Mouse (Mus musculus): ENCODE measurements around the gene 1110032F04Rik.

1110032F04Rik gene

DNA sequence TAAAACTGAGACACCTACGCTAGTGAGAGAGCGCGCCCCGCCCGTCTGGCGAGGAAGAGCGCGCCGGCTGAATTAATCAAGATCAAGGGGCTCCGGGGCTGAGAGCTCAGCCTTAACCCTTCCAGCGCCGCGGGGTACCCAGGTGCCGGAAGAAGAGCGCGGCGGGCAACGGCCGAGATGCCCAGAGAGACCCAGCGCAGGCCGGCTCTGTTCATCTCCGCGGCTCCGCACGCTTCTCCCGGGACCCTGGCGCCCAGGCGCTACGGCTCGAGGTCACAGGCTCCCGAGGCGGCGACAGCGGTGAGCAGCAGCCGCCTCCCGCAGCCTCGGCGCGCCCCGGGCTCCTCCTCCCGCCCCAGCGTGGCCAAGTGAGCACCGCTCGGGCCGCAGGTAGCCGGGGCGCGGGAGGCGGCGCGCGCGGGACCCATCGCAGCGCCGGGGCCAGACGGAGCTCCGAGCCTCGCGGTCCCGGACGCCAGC is at the start of gene 1110032F04Rik:
TSS of gene 1110032F04Rik (plus strand) at position 376 of the 480 bp plus-strand sequence.
- Histone ChIP-seq H3K27me3 (ENCODE audit: control insufficient read depth, insufficient read depth, low read length, poor library complexity, severe bottlenecking) (no peaks in the 10 kb centered on the region), H3K36me3 (ENCODE audit: control insufficient read depth, insufficient read depth, low read length, poor library complexity, severe bottlenecking) (no peaks in the 10 kb centered on the region)
- no peak for DNase-seq (ENCODE audit: low read depth, low spot score)

DNA sequence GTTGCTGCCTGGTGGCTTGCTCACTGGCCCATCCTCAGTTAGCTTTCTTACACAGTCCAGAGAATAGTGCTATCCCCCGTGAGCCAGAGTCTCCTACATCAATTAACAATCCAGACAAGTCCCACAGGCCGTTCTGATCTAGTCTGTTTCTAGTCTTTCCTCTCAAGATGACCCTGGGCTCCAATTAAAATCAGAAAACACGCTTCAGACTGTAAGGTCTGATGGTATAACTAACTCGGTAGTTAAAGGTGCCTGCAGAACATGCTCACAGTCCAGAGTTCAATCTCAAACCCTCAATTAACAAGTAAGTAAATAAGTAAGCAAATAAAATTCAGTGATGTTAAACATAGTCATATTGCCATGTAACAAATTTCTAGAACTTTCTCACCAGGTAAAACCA is 48.0 kb upstream of the 1110032F04Rik start:
- DNase-seq (ENCODE audit: low read depth, low spot score): no peak
- H3K27me3 ChIP-seq (ENCODE audit: control insufficient read depth, insufficient read depth, low read length, poor library complexity, severe bottlenecking): no peaks in the 10 kb centered on the region

GRCm38 (mm10) chr3:68821926-68822341 is 47.5 kb upstream of the 1110032F04Rik start:
- no peaks in the 10 kb centered on the region for H3K36me3 ChIP-seq (ENCODE audit: control insufficient read depth, insufficient read depth, low read length, poor library complexity, severe bottlenecking)
- H3K27me3 ChIP-seq (ENCODE audit: control insufficient read depth, insufficient read depth, low read length, poor library complexity, severe bottlenecking): no peaks in the 10 kb centered on the region
- DNase-seq (ENCODE audit: low read depth, low spot score): no peak

More for the DNA sequence above, 48.0 kb upstream of the 1110032F04Rik start:
- no peaks in the 10 kb centered on the region for H3K36me3 ChIP-seq (ENCODE audit: control insufficient read depth, insufficient read depth, low read length, poor library complexity, severe bottlenecking)

- no peaks in the 10 kb centered on the region for H3K36me3 ChIP-seq (ENCODE audit: control insufficient read depth, insufficient read depth, low read length, poor library complexity, severe bottlenecking)
- no peaks in the 10 kb centered on the region for H3K27me3 ChIP-seq (ENCODE audit: control insufficient read depth, insufficient read depth, low read length, poor library complexity, severe bottlenecking)
- DNase-seq (ENCODE audit: low read depth, low spot score): no peak
Observed at GRCm38 (mm10) chr3:68823876-68824764, 45.3 kb upstream of the 1110032F04Rik start.

DNA sequence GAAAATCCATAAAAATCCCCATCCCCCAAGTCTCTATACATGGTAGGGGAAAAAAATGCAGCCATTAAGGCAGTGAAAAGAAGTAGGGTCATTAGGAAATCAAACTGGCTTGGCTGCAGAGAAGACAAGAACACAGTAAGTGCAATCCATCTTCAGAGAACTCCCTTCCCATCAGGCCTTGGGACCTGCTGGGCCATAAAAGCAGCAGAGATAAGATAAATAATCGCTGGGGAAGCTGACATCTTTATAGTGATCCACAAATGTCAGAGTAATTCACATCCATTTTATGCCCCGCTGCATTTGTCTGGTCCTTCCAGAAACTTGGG is 44.7 kb upstream of the 1110032F04Rik start:
- no peaks in the 10 kb centered on the region for H3K36me3 ChIP-seq (ENCODE audit: control insufficient read depth, insufficient read depth, low read length, poor library complexity, severe bottlenecking)
- DNase-seq (ENCODE audit: low read depth, low spot score): no peak
- H3K27me3 ChIP-seq (ENCODE audit: control insufficient read depth, insufficient read depth, low read length, poor library complexity, severe bottlenecking): no peaks in the 10 kb centered on the region

- Histone ChIP-seq H3K27me3 (ENCODE audit: control insufficient read depth, insufficient read depth, low read length, poor library complexity, severe bottlenecking) (no peaks in the 10 kb centered on the region), H3K36me3 (ENCODE audit: control insufficient read depth, insufficient read depth, low read length, poor library complexity, severe bottlenecking) (no peaks in the 10 kb centered on the region)
- no peak for DNase-seq (ENCODE audit: low read depth, low spot score)
Observed at GRCm38 (mm10) chr3:68825151-68825550, 44.2 kb upstream of the 1110032F04Rik start.

DNA sequence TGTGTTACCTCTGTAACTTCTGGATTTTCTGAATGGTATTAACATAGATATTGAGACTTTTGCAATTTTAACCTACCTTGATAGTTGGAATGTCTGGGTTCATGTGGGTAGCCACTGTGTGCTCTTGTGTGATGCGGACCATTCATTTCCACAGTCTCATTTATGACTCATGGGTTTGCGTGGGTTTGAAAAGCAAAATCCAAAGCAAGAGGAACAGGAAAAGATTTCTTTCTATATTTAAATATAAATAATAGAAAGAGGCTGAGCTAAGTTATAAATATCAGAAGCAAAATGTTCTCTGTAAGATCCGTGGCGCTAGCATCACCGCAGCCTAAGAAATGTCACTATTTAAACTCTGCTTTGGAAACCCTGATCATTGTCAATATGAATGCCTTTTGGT is 41.7 kb upstream of the 1110032F04Rik start:
- H3K27me3 ChIP-seq (ENCODE audit: control insufficient read depth, insufficient read depth, low read length, poor library complexity, severe bottlenecking): no peaks in the 10 kb centered on the region
- no peaks in the 10 kb centered on the region for H3K36me3 ChIP-seq (ENCODE audit: control insufficient read depth, insufficient read depth, low read length, poor library complexity, severe bottlenecking)
- no peak for DNase-seq (ENCODE audit: low read depth, low spot score)

- DNase-seq (ENCODE audit: low read depth, low spot score): no peak
Observed at GRCm38 (mm10) chr3:68829944-68830343, 39.4 kb upstream of the 1110032F04Rik start.

GRCm38 (mm10) chr3:68836857-68837499 is 32.4 kb upstream of the 1110032F04Rik start:
- DNase-seq (ENCODE audit: low read depth, low spot score): no peak
- H3K27me3 ChIP-seq (ENCODE audit: control insufficient read depth, insufficient read depth, low read length, poor library complexity, severe bottlenecking): no peaks in the 10 kb centered on the region
- no peaks in the 10 kb centered on the region for H3K36me3 ChIP-seq (ENCODE audit: control insufficient read depth, insufficient read depth, low read length, poor library complexity, severe bottlenecking)

More at GRCm38 (mm10) chr3:68829944-68830343, 39.4 kb upstream of the 1110032F04Rik start:
- Histone ChIP-seq H3K36me3 (ENCODE audit: control insufficient read depth, insufficient read depth, low read length, poor library complexity, severe bottlenecking) (no peaks in the 10 kb centered on the region), H3K27me3 (ENCODE audit: control insufficient read depth, insufficient read depth, low read length, poor library complexity, severe bottlenecking) (no peaks in the 10 kb centered on the region)

GRCm38 (mm10) chr3:68840206-68840605 is 29.2 kb upstream of the 1110032F04Rik start:
- Histone ChIP-seq H3K27me3 (ENCODE audit: control insufficient read depth, insufficient read depth, low read length, poor library complexity, severe bottlenecking) (no peaks in the 10 kb centered on the region), H3K36me3 (ENCODE audit: control insufficient read depth, insufficient read depth, low read length, poor library complexity, severe bottlenecking) (no peaks in the 10 kb centered on the region)
- DNase-seq (ENCODE audit: low read depth, low spot score): no peak

GRCm38 (mm10) chr3:68844025-68844424 is 25.4 kb upstream of the 1110032F04Rik start:
- Histone ChIP-seq H3K36me3 (ENCODE audit: control insufficient read depth, insufficient read depth, low read length, poor library complexity, severe bottlenecking) (no peaks in the 10 kb centered on the region), H3K27me3 (ENCODE audit: control insufficient read depth, insufficient read depth, low read length, poor library complexity, severe bottlenecking) (no peaks in the 10 kb centered on the region)
- no peak for DNase-seq (ENCODE audit: low read depth, low spot score)

DNA sequence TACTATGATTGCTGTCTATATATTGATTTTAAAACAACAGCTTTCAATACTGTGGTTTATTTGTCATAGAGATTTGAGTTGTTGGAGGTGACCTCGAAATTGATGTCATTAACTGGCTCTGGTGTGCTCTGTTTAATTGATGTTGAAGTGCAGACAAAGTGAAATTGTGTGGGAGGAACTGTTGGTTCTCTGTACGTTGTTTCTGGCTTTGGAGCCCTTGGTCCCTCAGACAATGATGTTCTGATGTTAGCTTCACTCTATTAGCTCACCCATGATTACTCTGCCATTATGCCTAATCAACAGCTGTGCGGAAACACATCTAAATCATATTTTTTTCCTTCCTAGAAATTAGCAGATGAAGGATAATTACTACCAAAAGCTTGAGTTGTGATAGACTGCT is 21.1 kb upstream of the 1110032F04Rik start:
- no peaks in the 10 kb centered on the region for H3K27me3 ChIP-seq (ENCODE audit: control insufficient read depth, insufficient read depth, low read length, poor library complexity, severe bottlenecking)
- no peak for DNase-seq (ENCODE audit: low read depth, low spot score)

GRCm38 (mm10) chr3:68852414-68852813 is 17.0 kb upstream of the 1110032F04Rik start:
- no peaks in the 10 kb centered on the region for H3K36me3 ChIP-seq (ENCODE audit: control insufficient read depth, insufficient read depth, low read length, poor library complexity, severe bottlenecking)
- no peak for DNase-seq (ENCODE audit: low read depth, low spot score)

More for the DNA sequence above, 21.1 kb upstream of the 1110032F04Rik start:
- H3K36me3 ChIP-seq (ENCODE audit: control insufficient read depth, insufficient read depth, low read length, poor library complexity, severe bottlenecking): no peaks in the 10 kb centered on the region

DNA sequence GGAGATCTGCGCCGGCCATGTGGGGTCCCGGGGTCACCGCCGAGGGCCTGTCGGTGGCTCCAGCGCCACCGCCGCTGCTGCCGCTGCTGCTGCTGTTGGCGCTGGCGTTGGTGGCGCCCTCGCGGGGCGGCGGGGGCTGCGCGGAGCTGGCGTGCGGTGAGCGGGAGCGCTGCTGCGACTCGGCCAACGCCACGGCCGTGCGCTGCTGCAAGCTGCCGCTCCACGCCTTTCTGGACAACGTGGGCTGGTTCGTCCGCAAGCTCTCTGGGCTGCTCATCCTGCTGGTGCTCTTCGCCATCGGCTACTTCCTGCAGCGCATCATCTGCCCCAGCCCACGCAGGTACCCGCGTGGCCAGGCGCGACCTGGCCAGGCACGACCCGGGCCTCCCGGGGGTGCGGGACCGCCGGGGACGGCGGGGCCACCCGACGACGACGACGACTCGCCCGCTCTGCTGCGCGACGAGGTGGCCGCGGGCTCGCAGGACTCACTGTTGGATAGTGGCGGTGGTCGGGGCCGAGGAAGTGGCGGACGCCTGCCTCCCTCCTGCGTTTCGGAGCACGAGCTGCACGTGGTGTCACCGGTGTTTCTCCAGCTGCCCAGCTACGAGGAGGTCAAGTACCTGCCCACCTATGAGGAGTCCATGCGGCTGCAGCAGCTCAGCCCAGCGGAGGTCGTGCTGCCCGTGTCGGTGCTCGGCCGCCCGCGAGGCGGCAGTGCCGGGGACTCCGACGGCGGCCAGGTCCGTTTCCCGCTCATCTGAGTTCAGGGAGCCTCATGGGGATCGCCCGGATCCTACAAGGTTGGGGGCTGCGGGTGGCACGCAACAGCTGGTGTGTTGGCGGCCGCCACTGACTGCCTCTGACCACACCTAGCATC is 543 bp downstream of the 1110032F04Rik start:
- no peaks in the 10 kb centered on the region for H3K27me3 ChIP-seq (ENCODE audit: control insufficient read depth, insufficient read depth, low read length, poor library complexity, severe bottlenecking)
- DNase-seq (ENCODE audit: low read depth, low spot score): peak; percentile 42

More at GRCm38 (mm10) chr3:68852414-68852813, 17.0 kb upstream of the 1110032F04Rik start:
- H3K27me3 ChIP-seq (ENCODE audit: control insufficient read depth, insufficient read depth, low read length, poor library complexity, severe bottlenecking): no peaks in the 10 kb centered on the region

More for the DNA sequence above, 543 bp downstream of the 1110032F04Rik start:
- no peaks in the 10 kb centered on the region for H3K36me3 ChIP-seq (ENCODE audit: control insufficient read depth, insufficient read depth, low read length, poor library complexity, severe bottlenecking)
